Mouse (Mus musculus) heart, embryonic 14.5 days (tissue): ENCODE measurements around the gene Serpinb2. TPM values are rescaled to one million over a fixed set of nuclear protein-coding genes. Genes with fewer than 3 reads are reported as not detected.

Experiments
- ATAC-seq: fragments of 200-750 bp; cut with Nextera tagmentation; 2 replicates; pipeline ENCODE4 v1.8.0; 2017; ENCODE audit warnings: low read depth, moderate TSS enrichment; ENCODE audit not compliant: insufficient number of reproducible peaks, insufficient read depth, low FRiP score
- H3K27ac ChIP-seq, 2 experiments: fragments of 200-500 bp in 1 of 2; fragments of 300-500 bp in 1 of 2; sonication (generic) in 1 of 2; replicated peaks in 1 of 2; 2 replicates each; pipeline ENCODE4 v1.5.1; 2012 to 2014; ENCODE audit warnings: low read depth in 2 of 2, low read length in 2 of 2, control low read depth in 1 of 2, mild to moderate bottlenecking in 1 of 2, mixed read lengths in 1 of 2; ENCODE audit not compliant: control insufficient read depth in 1 of 2, insufficient read depth in 1 of 2
- H3K27me3 ChIP-seq: fragments of 300-500 bp; sonication (generic); 2 replicates; pipeline ENCODE4 v1.6.1; 2014; ENCODE audit warnings: mild to moderate bottlenecking, low read length, control low read depth; ENCODE audit not compliant: control insufficient read depth, insufficient read depth
- H3K36me3 ChIP-seq: fragments of 300-500 bp; sonication (generic); 2 replicates; pipeline ENCODE4 v1.6.1; 2014; ENCODE audit warnings: mild to moderate bottlenecking, control low read depth, low read length, mixed read lengths; ENCODE audit not compliant: control insufficient read depth, insufficient read depth
- H3K4me1 ChIP-seq, 2 experiments: fragments of 200-500 bp in 1 of 2; fragments of 300-500 bp in 1 of 2; sonication (generic) in 1 of 2; 2 replicates each; pipeline ENCODE4 v1.6.1; 2012 to 2014; ENCODE audit warnings: low read length in 2 of 2, control low read depth in 1 of 2, mixed read lengths in 1 of 2; ENCODE audit not compliant: control insufficient read depth in 2 of 2, insufficient read depth in 2 of 2
- H3K4me2 ChIP-seq: fragments of 300-500 bp; sonication (generic); 2 replicates; pipeline ENCODE4 v1.6.1; 2014; ENCODE audit warnings: mild to moderate bottlenecking, low read length
- H3K4me3 ChIP-seq, 2 experiments: fragments of 200-500 bp in 1 of 2; fragments of 300-500 bp in 1 of 2; sonication (generic) in 1 of 2; 2 replicates each; pipeline ENCODE4 v1.5.1; 2012 to 2014; ENCODE audit warnings: low read length in 2 of 2, mild to moderate bottlenecking in 2 of 2, control low read depth in 1 of 2, low read depth in 1 of 2, moderate library complexity in 1 of 2; ENCODE audit not compliant: control insufficient read depth in 1 of 2, insufficient read depth in 1 of 2
- H3K9ac ChIP-seq: fragments of 300-500 bp; sonication (generic); 2 replicates; pipeline ENCODE4 v1.6.1; 2014; ENCODE audit warnings: mild to moderate bottlenecking, low read length
- H3K9me3 ChIP-seq: fragments of 300-500 bp; sonication (generic); 2 replicates; pipeline ENCODE4 v1.6.1; 2016; ENCODE audit warnings: low read length, control low read depth; ENCODE audit not compliant: control insufficient read depth
- WGBS: fragments of 180-500 bp; shearing (Covaris S2); extraction: QIAGEN DNeasy Blood & Tissue Kit; methylation state at CpG from one replicate; pipeline ENCODE4 v1.1.7; 2014; 5-methylcytosine and 5-hydroxymethylcytosine counted together
- polyA plus RNA-seq: library from polyadenylated mRNA; unstranded; fragments of >200 nt; fragmentation: Nextera tagmentation; extraction: Ambion mirVana; gene quantifications from 2 replicates; pipeline ENCODE4 v1.2.1, GENCODE M21; 2014

Gene Serpinb2
- polyA plus RNA-seq: not detected in 2 replicates

- Histone ChIP-seq H3K27ac (no peak within 1 kb of the TSS), H3K27me3 (no peaks in the 10 kb centered on the region), H3K4me2 (no peak within 1 kb of the TSS), H3K4me1 (no peaks in the 10 kb centered on the region), H3K9ac (no peak within 1 kb of the TSS), H3K36me3 (no peaks in the 10 kb centered on the region), H3K9me3 (no peaks in the 10 kb centered on the region), H3K4me3 (no peak within 1 kb of the TSS)
- WGBS: 62% methylated on average over 5 of the region's 5 CpGs
- no peak for ATAC-seq
Measured at GRCm38 (mm10) chr1:107511252-107511651, at the start of gene Serpinb2. Gene Serpinb2 (plus strand): TSS chr1:107511423.

GRCm38 (mm10) chr1:107479909-107480308 lies 31.3 kb upstream of the Serpinb2 start:
- Histone ChIP-seq H3K4me3 (no peak overlapping the region), H3K27ac (no peak overlapping the region), H3K27me3 (no peaks in the 10 kb centered on the region), H3K4me2 (no peak overlapping the region), H3K9me3 (no peaks in the 10 kb centered on the region), H3K9ac (no peak overlapping the region), H3K36me3 (no peaks in the 10 kb centered on the region), H3K4me1 (no peaks in the 10 kb centered on the region)
- ATAC-seq: no peak

GRCm38 (mm10) chr1:107481452-107481851 lies 29.8 kb upstream of the Serpinb2 start:
- H3K4me3 ChIP-seq: peak overlapping the region in 1 of 2 experiments; percentile 1; a peak in 1 of 4 replicates

GRCm38 (mm10) chr1:107489577-107489976 lies 21.6 kb upstream of the Serpinb2 start:
- no peak for ATAC-seq
- no peak overlapping the region for H3K27ac ChIP-seq
- 75% methylated on average over 8 of the region's 8 CpGs for WGBS

More at GRCm38 (mm10) chr1:107481452-107481851, 29.8 kb upstream of the Serpinb2 start:
- 20% methylated on average over 11 of the region's 11 CpGs for WGBS
- Histone ChIP-seq H3K4me1 (no peaks in the 10 kb centered on the region), H3K36me3 (no peaks in the 10 kb centered on the region), H3K4me2 (peak overlapping the region; percentile 43), H3K9ac (no peak overlapping the region), H3K9me3 (no peaks in the 10 kb centered on the region), H3K27ac (no peak overlapping the region), H3K27me3 (no peaks in the 10 kb centered on the region)
- ATAC-seq: no peak

GRCm38 (mm10) chr1:107496789-107497188 lies 14.4 kb upstream of the Serpinb2 start:
- no peaks in the 10 kb centered on the region for H3K9me3 ChIP-seq
- no peak overlapping the region for H3K9ac ChIP-seq
- no peak for ATAC-seq
- H3K27me3 ChIP-seq: no peaks in the 10 kb centered on the region
- H3K4me1 ChIP-seq: no peaks in the 10 kb centered on the region
- H3K4me3 ChIP-seq: no peak overlapping the region
- H3K27ac ChIP-seq: no peak overlapping the region
- H3K36me3 ChIP-seq: no peaks in the 10 kb centered on the region
- H3K4me2 ChIP-seq: no peak overlapping the region
- whole genome bisulfite sequencing: 73% methylated on average over 2 of the region's 2 CpGs

More at GRCm38 (mm10) chr1:107489577-107489976, 21.6 kb upstream of the Serpinb2 start:
- no peaks in the 10 kb centered on the region for H3K4me1 ChIP-seq
- no peak overlapping the region for H3K9ac ChIP-seq
- H3K27me3 ChIP-seq: no peaks in the 10 kb centered on the region
- no peak overlapping the region for H3K4me3 ChIP-seq
- H3K4me2 ChIP-seq: no peak overlapping the region
- no peaks in the 10 kb centered on the region for H3K9me3 ChIP-seq
- no peaks in the 10 kb centered on the region for H3K36me3 ChIP-seq

GRCm38 (mm10) chr1:107502025-107502424 lies 9.2 kb upstream of the Serpinb2 start:
- Histone ChIP-seq H3K27ac (no peak overlapping the region), H3K4me1 (no peaks in the 10 kb centered on the region), H3K36me3 (no peaks in the 10 kb centered on the region), H3K27me3 (no peaks in the 10 kb centered on the region), H3K4me2 (no peak overlapping the region), H3K9me3 (no peaks in the 10 kb centered on the region), H3K4me3 (no peak overlapping the region), H3K9ac (no peak overlapping the region)
- no peak for ATAC-seq

GRCm38 (mm10) chr1:107503294-107503693 lies 7.9 kb upstream of the Serpinb2 start:
- H3K9me3 ChIP-seq: no peaks in the 10 kb centered on the region
- no peak overlapping the region for H3K27ac ChIP-seq
- H3K36me3 ChIP-seq: no peaks in the 10 kb centered on the region
- ATAC-seq: no peak
- H3K4me3 ChIP-seq: no peak overlapping the region
- H3K4me2 ChIP-seq: no peak overlapping the region
- no peaks in the 10 kb centered on the region for H3K27me3 ChIP-seq
- H3K4me1 ChIP-seq: no peaks in the 10 kb centered on the region
- no peak overlapping the region for H3K9ac ChIP-seq
- WGBS: 61% methylated on average over 3 of the region's 3 CpGs

- ATAC-seq: no peak
- Histone ChIP-seq H3K27ac (no peak overlapping the region), H3K4me1 (no peaks in the 10 kb centered on the region), H3K9ac (no peak overlapping the region), H3K4me2 (no peak overlapping the region), H3K4me3 (no peak overlapping the region), H3K36me3 (no peaks in the 10 kb centered on the region), H3K9me3 (no peaks in the 10 kb centered on the region), H3K27me3 (no peaks in the 10 kb centered on the region)
- 80% methylated on average over 8 of the region's 8 CpGs for WGBS
Measured at GRCm38 (mm10) chr1:107505898-107506562, 5.2 kb upstream of the Serpinb2 start.
